Mouse (Mus musculus) frontal cortex, postnatal 36 days (tissue): ENCODE results near the gene Got2.
A peak's percentile ranks its signal among the peaks of the same experiment; 100 is the strongest.
"Not testable (repeated sequence)": the region's sequence is repeated elsewhere in the genome, so short reads cannot be mapped to it uniquely, and the experiment has no call there.

Experiments used
- DNase-seq, 2 experiments: peaks; one replicate each; pipeline ENCODE4 v3.0.0; 2022; ENCODE audit warnings: low spot score in 2 of 2

Gene Got2

GRCm38 (mm10) chr8:95871690-95872089 is 16.7 kb downstream of the Got2 start:
- DNase-seq: no peak

DNA sequence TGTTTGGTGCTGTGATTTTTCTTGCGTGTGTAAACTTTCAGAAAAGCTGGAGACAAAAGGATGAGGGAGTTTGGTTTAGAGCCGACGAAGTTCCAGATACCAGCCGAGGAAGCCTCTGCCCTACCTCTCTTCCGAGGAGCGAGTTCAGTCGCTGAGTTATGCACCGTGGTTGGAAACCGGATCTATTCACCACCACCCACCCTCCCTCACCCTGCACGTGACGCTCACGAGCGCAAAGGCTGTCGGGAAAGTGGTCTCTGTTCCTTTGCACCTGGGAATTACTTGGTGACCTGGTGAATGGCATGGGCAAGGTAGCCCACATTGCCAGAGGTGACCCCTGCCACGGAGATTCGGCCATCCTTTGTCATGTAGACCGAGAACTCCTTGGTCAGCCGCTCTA is 23.5 kb downstream of the Got2 start:
- DNase-seq: not testable (repeated sequence)

- not testable (repeated sequence) for DNase-seq
These were observed 24.4 kb downstream of the Got2 start for GRCm38 (mm10) chr8:95863761-95864440.

- DNase-seq: no peak
These were observed 34.2 kb downstream of the Got2 start for GRCm38 (mm10) chr8:95854174-95854573.

DNA sequence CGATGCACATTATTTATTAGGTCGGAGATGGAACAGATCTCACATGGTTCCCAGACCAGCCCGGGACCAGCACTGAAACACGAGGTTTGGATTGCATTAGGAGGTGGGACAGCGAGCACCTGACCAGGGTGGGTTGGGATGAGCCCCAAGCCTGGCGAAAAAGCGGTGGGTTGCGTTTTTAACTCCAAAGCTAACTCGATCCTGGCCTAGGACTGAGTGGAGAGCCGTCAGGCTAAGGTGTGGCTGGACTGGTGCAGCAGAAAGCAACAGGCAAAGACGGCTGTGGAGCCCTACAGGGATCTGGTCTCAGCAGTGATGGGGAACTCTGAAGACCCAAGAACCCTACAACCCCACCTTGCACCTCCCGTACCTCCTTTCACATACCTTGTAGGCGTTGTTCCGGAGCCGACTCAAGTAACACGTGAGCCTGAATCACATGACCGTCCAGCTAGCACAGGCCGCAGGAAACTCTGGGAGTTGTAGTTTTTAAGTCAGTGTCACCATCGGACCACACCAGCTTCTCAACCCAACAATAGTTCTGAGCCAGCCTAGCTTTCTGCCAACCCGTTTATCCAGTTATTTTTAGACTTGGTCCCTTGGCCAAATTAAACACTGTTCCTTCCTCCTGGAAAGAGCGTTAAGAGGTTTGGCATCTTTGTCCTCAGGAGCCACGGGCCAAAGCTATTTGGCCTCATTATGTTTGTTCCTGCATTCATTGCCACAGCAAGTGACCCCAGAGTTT is 35.1 kb downstream of the Got2 start, which contains the start of gene Slc38a7:
TSS of gene Slc38a7 (minus strand) at position 438 of the 742 bp plus-strand sequence.
- peak; percentile 74 to 87 for DNase-seq

GRCm38 (mm10) chr8:95852290-95852689 is 36.1 kb downstream of the Got2 start:
- no peak for DNase-seq

DNA sequence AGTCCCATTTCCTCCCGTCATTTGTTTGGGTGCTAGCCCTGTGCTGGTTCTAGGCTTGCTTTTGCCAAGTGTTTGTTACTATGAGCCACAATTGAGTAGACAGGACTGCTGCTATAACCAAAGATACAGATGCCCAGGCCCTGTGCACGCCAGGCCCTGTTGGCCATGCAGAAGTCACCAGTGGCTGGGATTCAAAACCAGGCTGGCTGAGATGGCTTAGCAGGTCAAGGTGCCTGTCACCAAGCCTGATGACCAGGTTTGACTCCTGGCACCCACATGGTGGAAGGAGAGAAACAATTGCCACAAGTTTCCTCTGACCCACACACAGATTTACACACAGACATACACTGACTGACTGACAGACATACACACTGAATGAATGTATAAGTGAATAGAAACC is 38.0 kb downstream of the Got2 start:
- DNase-seq: no peak

- no peak for DNase-seq
These were observed 39.4 kb downstream of the Got2 start for GRCm38 (mm10) chr8:95848734-95849464.

- DNase-seq: no peak
These were observed 40.2 kb downstream of the Got2 start for GRCm38 (mm10) chr8:95848061-95848551.

DNA sequence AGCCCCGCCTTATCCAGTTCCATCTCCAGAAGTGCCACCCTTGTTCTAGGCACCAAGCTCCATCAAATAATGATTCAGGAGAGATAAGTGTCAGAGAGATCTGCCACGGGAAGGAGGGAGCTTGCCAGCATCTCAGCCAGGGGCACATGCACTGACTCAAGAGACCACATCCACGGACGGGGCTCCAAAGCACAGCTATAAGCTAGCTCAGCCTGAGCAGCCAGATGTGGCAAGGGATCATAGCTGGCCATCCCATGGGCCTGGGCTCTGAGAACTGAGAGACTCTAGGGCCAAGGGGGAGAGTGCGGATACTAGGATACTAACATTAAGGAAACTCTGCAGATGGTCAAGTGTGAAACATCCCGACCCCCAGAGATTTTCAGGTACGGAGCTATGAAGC is 43.3 kb downstream of the Got2 start:
- no peak for DNase-seq

- DNase-seq: no peak
These were observed 44.4 kb downstream of the Got2 start for GRCm38 (mm10) chr8:95843968-95844367.

DNA sequence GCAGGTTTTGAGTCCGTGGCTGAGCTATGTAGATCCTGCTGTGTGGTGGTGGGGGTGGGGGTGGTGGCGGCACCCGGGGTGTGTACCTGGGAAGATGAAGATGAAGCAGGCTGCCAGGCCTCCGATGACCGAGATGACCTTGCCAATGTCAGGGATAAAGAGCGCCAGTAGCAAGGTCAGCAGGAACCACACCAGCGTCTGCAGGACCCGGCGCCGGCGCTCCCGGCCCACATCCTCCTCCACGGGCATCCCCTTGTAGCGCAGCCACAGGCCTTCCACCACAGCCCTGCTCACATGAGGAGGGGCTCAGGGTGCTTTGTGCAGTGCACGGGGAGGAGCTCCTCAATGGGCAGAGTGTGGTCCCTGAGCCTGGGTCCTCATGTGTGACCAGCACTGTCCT is 46.9 kb downstream of the Got2 start:
- DNase-seq: no peak

DNA sequence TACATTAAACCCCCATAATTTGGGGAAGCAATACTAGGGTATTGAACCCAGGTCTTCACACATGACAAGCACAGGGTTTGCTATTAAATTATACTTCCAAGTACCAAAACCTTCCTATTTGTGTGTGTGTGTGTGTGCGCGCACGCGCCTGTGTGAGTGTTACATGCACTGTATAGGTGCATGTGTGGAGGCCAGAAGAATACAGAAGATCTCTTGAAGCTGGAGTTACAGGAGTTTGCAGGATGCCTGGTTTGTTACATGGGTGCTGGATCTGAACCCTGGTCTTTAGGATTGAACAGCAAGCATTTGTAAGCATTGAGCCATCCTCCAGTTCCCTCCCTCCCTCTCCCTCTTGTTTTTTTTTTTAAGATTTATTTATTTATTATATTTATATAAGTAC is 49.1 kb downstream of the Got2 start:
- DNase-seq: no peak

GRCm38 (mm10) chr8:95837266-95837665 is 51.1 kb downstream of the Got2 start:
- no peak for DNase-seq

DNA sequence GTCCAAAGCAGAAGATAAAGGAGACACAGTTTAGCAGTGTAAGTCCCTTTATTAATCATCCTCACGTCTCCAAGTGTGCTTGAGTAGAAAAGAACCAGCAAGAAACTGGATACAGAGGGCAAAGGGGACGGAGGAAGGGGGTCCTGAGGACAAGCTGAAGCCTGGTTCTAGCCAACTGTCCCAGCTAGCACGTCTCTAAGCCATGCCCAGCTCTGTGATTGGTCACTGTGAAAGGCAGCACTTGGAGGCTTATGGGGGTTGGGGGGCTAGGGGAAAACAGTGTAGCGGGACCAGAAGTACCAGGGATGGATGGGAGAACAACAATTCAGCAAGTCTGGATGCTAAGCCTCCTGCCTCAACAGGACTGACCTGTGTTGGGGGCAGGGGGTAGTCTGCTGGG is 52.5 kb downstream of the Got2 start:
- no peak for DNase-seq

DNA sequence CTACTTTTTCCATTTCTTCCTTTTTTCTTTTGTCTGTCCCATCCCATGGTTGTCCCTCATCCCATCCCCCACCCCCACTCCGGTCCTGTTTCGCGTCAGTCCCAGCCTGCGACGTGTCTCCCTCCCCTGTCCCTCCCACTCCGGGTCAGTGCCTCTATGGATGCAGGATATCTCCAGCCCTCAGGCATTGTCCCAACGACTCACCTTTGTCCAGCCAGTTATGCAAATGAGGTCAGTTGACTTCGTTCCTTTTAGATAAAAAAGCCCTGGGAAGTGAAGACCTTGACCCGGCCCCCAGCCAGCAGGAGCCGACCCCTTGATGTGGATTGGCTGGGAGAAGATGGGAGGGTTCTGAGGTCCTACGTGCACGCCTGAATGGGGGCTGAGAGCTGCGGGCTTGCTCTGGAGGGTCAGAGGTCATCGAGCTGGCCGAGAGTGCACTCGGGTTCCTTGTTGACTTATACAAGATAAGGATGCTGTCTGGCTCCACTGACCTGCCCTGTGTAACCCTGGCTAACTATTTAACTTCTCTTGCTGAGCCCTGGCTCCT is 54.8 kb downstream of the Got2 start:
- no peak for DNase-seq

DNA sequence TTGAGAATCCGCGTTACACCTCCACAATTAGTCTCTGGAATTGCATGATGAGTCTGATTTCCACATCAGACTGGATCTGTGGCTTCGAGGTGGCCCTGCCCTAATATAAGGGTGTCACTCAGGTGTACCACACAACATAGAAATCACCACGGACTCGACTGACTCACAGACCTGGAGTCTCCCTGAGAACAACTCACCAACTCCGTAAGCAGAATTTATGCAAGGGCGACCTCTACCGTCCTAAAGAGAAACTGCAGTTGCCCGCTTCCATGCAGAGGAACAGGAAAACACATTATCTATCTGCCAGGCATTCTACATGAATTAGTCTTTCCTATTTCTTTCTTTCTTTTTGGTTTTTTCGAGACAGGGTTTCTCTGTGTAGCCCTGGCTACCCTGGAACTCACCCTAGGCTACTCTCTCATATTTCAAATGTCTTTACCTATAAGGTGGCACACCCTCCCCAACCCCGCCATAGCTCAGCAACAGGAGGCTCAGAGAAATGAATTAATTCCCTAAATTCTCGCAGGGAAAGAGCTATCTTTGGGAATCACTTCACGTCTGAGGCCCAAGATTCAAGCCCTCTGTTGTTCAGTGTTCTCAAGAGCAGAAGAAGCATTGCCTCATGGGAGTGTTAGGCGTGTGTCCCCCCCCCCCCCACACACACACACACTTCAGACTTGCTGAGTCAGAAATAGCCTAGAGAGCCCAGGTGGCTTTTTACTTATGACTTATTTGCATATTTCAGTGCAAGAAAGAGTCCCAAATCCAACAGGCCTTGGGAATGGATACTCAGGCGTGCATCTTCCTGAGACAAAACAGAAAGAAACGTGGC is 55.5 kb downstream of the Got2 start:
- DNase-seq: peak; percentile 88 to 93

DNA sequence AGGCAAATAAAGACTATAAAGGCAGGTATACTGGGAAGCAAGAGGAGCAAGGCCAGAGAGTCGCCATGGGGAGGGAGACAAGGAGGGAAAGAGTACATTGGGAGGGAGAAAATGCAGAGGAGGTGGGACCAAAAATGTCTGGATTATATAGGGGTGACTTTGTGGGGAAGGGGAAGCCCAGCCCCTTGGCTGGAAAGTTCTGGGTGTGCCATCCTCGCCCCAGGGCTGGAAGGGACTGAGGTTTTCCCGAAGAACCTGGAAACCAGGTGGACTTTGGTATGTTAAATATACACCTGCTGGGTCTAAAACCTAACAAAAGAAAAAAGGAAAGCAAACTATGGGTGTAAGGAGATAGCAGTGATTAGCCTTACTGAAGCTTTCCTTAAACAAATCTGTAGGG is 58.2 kb downstream of the Got2 start:
- no peak for DNase-seq

GRCm38 (mm10) chr8:95825162-95825561 is 63.2 kb downstream of the Got2 start, which contains the start of gene Sap18b:
TSS of gene Sap18b (plus strand) at chr8:95825346.
- DNase-seq: not testable (repeated sequence)

DNA sequence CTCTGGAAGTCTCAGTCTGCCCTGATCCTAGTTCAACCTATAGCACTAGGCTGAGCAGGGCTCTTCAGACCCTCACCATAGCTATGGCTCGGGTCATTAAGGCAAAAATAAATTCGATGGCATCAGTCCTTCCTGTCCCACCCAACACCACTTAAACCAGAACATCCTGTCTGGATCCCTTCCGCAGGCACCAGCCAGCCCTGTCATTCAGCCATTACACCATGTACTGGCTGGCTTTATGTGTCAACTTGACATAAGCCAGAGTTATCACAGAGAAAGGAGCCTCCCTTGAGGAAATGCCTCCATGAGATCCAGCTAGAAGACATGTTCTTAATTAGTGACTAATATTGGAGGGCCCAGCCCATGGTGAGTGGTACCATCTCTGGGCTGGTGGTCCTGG is 65.6 kb downstream of the Got2 start:
- no peak for DNase-seq

- no peak for DNase-seq
These were observed 66.3 kb downstream of the Got2 start for GRCm38 (mm10) chr8:95822096-95822495.
